Mouse (Mus musculus) forebrain, embryonic 16.5 days (tissue): Measurements from ENCODE around the gene 2410137M14Rik. TPM values are rescaled to one million over a fixed set of nuclear protein-coding genes. Genes with fewer than 3 reads are reported as not detected.
A peak's percentile ranks its signal among the peaks of the same experiment; 100 is the strongest.

ENCODE experiments used
- ATAC-seq: fragments of 200-750 bp; cut with Nextera tagmentation; 2 replicates; pipeline ENCODE4 v1.8.0; 2017; ENCODE audit warnings: mild to moderate bottlenecking, moderate library complexity
- H3K27ac ChIP-seq: fragments of 300-500 bp; sonication (generic); 2 replicates; pipeline ENCODE4 v1.5.1; 2014; ENCODE audit warnings: low read length, control low read depth
- H3K27me3 ChIP-seq: fragments of 300-500 bp; sonication (generic); replicated peaks from 2 replicates; pipeline ENCODE4 v1.6.1; 2014; ENCODE audit warnings: low read length; ENCODE audit not compliant: control insufficient read depth, insufficient read depth
- H3K36me3 ChIP-seq: fragments of 300-500 bp; sonication (generic); 2 replicates; pipeline ENCODE4 v1.6.1; 2014; ENCODE audit not compliant: control insufficient read depth, insufficient read depth
- H3K4me1 ChIP-seq: fragments of 300-500 bp; sonication (generic); replicated peaks from 2 replicates; pipeline ENCODE4 v1.6.1; 2014; ENCODE audit warnings: low read length; ENCODE audit not compliant: control insufficient read depth, insufficient read depth
- H3K4me2 ChIP-seq: fragments of 300-500 bp; sonication (generic); 2 replicates; pipeline ENCODE4 v1.6.1; 2014; ENCODE audit warnings: mild to moderate bottlenecking, low read length, control low read depth
- H3K4me3 ChIP-seq: fragments of 300-500 bp; sonication (generic); replicated peaks from 2 replicates; pipeline ENCODE4 v1.5.1; 2014; ENCODE audit warnings: mild to moderate bottlenecking, low read length, control low read depth
- H3K9ac ChIP-seq: fragments of 300-500 bp; sonication (generic); replicated peaks from 2 replicates; pipeline ENCODE4 v1.6.1; 2014; ENCODE audit warnings: low read depth, low read length, control low read depth
- H3K9me3 ChIP-seq: fragments of 300-500 bp; sonication (generic); 2 replicates; pipeline ENCODE4 v1.6.1; 2016; ENCODE audit warnings: low read length; ENCODE audit not compliant: control insufficient read depth
- WGBS: fragments of 180-500 bp; shearing (Covaris S2); extraction: QIAGEN DNeasy Blood & Tissue Kit; methylation state at CpG from one replicate; pipeline ENCODE4 v1.1.7; 2014; 5-methylcytosine and 5-hydroxymethylcytosine counted together
- polyA plus RNA-seq: library from polyadenylated mRNA; unstranded; fragments of >200 nt; fragmentation: Nextera tagmentation; extraction: Ambion mirVana; gene quantifications from 2 replicates; pipeline ENCODE4 v1.2.1, GENCODE M21; 2015

2410137M14Rik gene
- polyA plus RNA-seq, 1 experiment from 2014 or later = 0.25 TPM

- Histone ChIP-seq H3K9me3 (no peaks in the 10 kb centered on the region), H3K4me2 (no peak overlapping the region), H3K36me3 (no peaks in the 10 kb centered on the region), H3K4me3 (no peak overlapping the region), H3K9ac (no peak overlapping the region), H3K27me3 (no peaks in the 10 kb centered on the region), H3K4me1 (no peaks in the 10 kb centered on the region), H3K27ac (no peak overlapping the region)
- no peak for ATAC-seq
Observed at GRCm38 (mm10) chr17:37016333-37016732, 35.3 kb upstream of the 2410137M14Rik start.

- Histone ChIP-seq H3K9ac (no peak overlapping the region), H3K4me3 (no peak overlapping the region), H3K27me3 (no peaks in the 10 kb centered on the region), H3K4me1 (0 out of 2 replicates have a peak, but pooled peaks cover 4% of the 10 kb centered on the region), H3K4me2 (no peak overlapping the region), H3K27ac (no peak overlapping the region), H3K9me3 (no peaks in the 10 kb centered on the region), H3K36me3 (peaks cover 32% of the 10 kb centered on the region)
- 91% methylated on average over 5 of the region's 5 CpGs for WGBS
- peak; percentile 14; the same call in 1 of the 2 replicates for ATAC-seq
Observed at GRCm38 (mm10) chr17:37012141-37012540, 31.1 kb upstream of the 2410137M14Rik start.

- no peak overlapping the region for H3K4me2 ChIP-seq
- H3K36me3 ChIP-seq = peaks cover 34% of the 10 kb centered on the region
- no peaks in the 10 kb centered on the region for H3K9me3 ChIP-seq
- 0 out of 2 replicates have a peak, but pooled peaks cover 5% of the 10 kb centered on the region for H3K4me1 ChIP-seq
- no peak overlapping the region for H3K27ac ChIP-seq
- 69% methylated on average over 3 of the region's 3 CpGs for WGBS
- no peak for ATAC-seq
- no peaks in the 10 kb centered on the region for H3K27me3 ChIP-seq
- no peak overlapping the region for H3K9ac ChIP-seq
- H3K4me3 ChIP-seq = no peak overlapping the region
Observed at GRCm38 (mm10) chr17:37011719-37012118, 30.7 kb upstream of the 2410137M14Rik start.

- Histone ChIP-seq H3K4me3 (no peak overlapping the region), H3K36me3 (peaks cover 43% of the 10 kb centered on the region), H3K27ac (no peak overlapping the region), H3K9me3 (no peaks in the 10 kb centered on the region), H3K4me2 (no peak overlapping the region), H3K27me3 (no peaks in the 10 kb centered on the region), H3K4me1 (peaks cover 12% of the 10 kb centered on the region), H3K9ac (no peak overlapping the region)
- WGBS = 94% methylated on average over 17 of the region's 17 CpGs
- ATAC-seq = no peak
Observed at GRCm38 (mm10) chr17:37009460-37010042, 28.5 kb upstream of the 2410137M14Rik start.

GRCm38 (mm10) chr17:37008161-37008560, 27.1 kb upstream of the 2410137M14Rik start:
- WGBS = 89% methylated on average over 6 of the region's 6 CpGs
- H3K4me2 ChIP-seq = no peak overlapping the region
- H3K4me3 ChIP-seq = no peak overlapping the region
- peaks cover 21% of the 10 kb centered on the region for H3K4me1 ChIP-seq
- no peak overlapping the region for H3K9ac ChIP-seq
- H3K27me3 ChIP-seq = no peaks in the 10 kb centered on the region
- H3K36me3 ChIP-seq = peaks cover 43% of the 10 kb centered on the region
- no peak overlapping the region for H3K27ac ChIP-seq
- no peak for ATAC-seq
- H3K9me3 ChIP-seq = no peaks in the 10 kb centered on the region

- Histone ChIP-seq H3K4me3 (peak overlapping the region; percentile 56), H3K9ac (peak overlapping the region; percentile 87), H3K4me1 (peaks cover 19% of the 10 kb centered on the region), H3K27ac (peak overlapping the region; percentile 95), H3K9me3 (no peaks in the 10 kb centered on the region), H3K36me3 (peaks cover 20% of the 10 kb centered on the region; the same call in 1 of the 2 replicates), H3K4me2 (peak overlapping the region; percentile 54), H3K27me3 (no peaks in the 10 kb centered on the region)
- peak; percentile 29; the same call in 1 of the 2 replicates for ATAC-seq
- 20% methylated on average over 4 of the region's 4 CpGs for WGBS
Observed at GRCm38 (mm10) chr17:37003366-37003765, 22.3 kb upstream of the 2410137M14Rik start.

GRCm38 (mm10) chr17:37002364-37003330, 21.6 kb upstream of the 2410137M14Rik start:
- Histone ChIP-seq H3K9ac (peak overlapping the region; percentile 87), H3K4me1 (peaks cover 17% of the 10 kb centered on the region), H3K9me3 (no peaks in the 10 kb centered on the region), H3K36me3 (peaks cover 16% of the 10 kb centered on the region; the same call in 1 of the 2 replicates), H3K27ac (peak overlapping the region; percentile 95), H3K4me3 (peak overlapping the region; percentile 56), H3K4me2 (peak overlapping the region; percentile 54), H3K27me3 (no peaks in the 10 kb centered on the region)
- WGBS = under 1% methylated on average over 49 of the region's 49 CpGs
- ATAC-seq = peak; percentile 87

- Histone ChIP-seq H3K4me1 (peaks cover 14% of the 10 kb centered on the region), H3K36me3 (peaks cover 4% of the 10 kb centered on the region; the same call in 1 of the 2 replicates), H3K4me2 (peak within 1 kb of the TSS; percentile 54), H3K27ac (no peak within 1 kb of the TSS), H3K4me3 (peak within 1 kb of the TSS; percentile 56; the same call in 1 of the 2 replicates), H3K27me3 (no peaks in the 10 kb centered on the region), H3K9ac (no peak within 1 kb of the TSS), H3K9me3 (no peaks in the 10 kb centered on the region)
- ATAC-seq = no peak
- WGBS = 95% methylated on average over 7 of the region's 7 CpGs
Observed at GRCm38 (mm10) chr17:37000863-37001262, 19.8 kb upstream of the 2410137M14Rik start, which contains the start of gene Zfp57. Gene Zfp57, plus strand, starts transcription at chr17:37001163.

GRCm38 (mm10) chr17:36998477-36998876, 17.4 kb upstream of the 2410137M14Rik start:
- Histone ChIP-seq H3K9me3 (no peaks in the 10 kb centered on the region), H3K27ac (no peak overlapping the region), H3K36me3 (no peaks in the 10 kb centered on the region), H3K4me1 (no peaks in the 10 kb centered on the region), H3K4me3 (no peak overlapping the region), H3K27me3 (no peaks in the 10 kb centered on the region), H3K4me2 (no peak overlapping the region), H3K9ac (no peak overlapping the region)
- 73% methylated on average over 2 of the region's 2 CpGs for WGBS
- ATAC-seq = no peak
